Mouse (Mus musculus) liver, adult 2 months (tissue): Measurements from ENCODE around the gene Ldlrad3. TPM values are rescaled to one million over a fixed set of nuclear protein-coding genes. Genes with fewer than 3 reads are reported as not detected.

Experiments
- DNase-seq: peaks from one replicate; pipeline ENCODE4 v3.0.0-alpha.2; 2011; ENCODE audit warnings: low read depth, low spot score; ENCODE audit errors: extremely low read depth
- H3K27ac ChIP-seq: fragments of 200-500 bp; replicated peaks from 2 replicates; pipeline ENCODE4 v1.5.1; 2012; ENCODE audit warnings: low read depth, mild to moderate bottlenecking, control low read depth, inconsistent platforms, low read length; ENCODE audit not compliant: insufficient read depth
- H3K27me3 ChIP-seq: fragments of 200-500 bp; 2 replicates; pipeline ENCODE4 v1.6.1; 2012; ENCODE audit warnings: mild to moderate bottlenecking, moderate library complexity, low read length, inconsistent platforms; ENCODE audit not compliant: control insufficient read depth, insufficient read depth
- H3K36me3 ChIP-seq: fragments of 200-500 bp; 2 replicates; pipeline ENCODE4 v1.6.1; 2012; ENCODE audit warnings: low read length, inconsistent platforms; ENCODE audit not compliant: control insufficient read depth, insufficient read depth
- H3K4me1 ChIP-seq: fragments of 200-500 bp; 2 replicates; pipeline ENCODE4 v1.6.1; 2011; ENCODE audit warnings: low read length; ENCODE audit not compliant: control insufficient read depth, insufficient read depth
- H3K4me3 ChIP-seq: fragments of 200-500 bp; 2 replicates; pipeline ENCODE4 v1.5.1; 2011; ENCODE audit warnings: low read depth, mild to moderate bottlenecking, control low read depth, low read length, moderate library complexity; ENCODE audit not compliant: insufficient read depth
- H3K79me2 ChIP-seq: fragments of 200-500 bp; 2 replicates; pipeline ENCODE4 v1.6.1; 2012; ENCODE audit warnings: inconsistent platforms, mild to moderate bottlenecking, low read length, moderate library complexity; ENCODE audit not compliant: control insufficient read depth, insufficient read depth
- H3K9ac ChIP-seq: fragments of 200-500 bp; 2 replicates; pipeline ENCODE4 v1.6.1; 2012; ENCODE audit warnings: low read depth, mild to moderate bottlenecking, control low read depth, inconsistent platforms, low read length
- CTCF ChIP-seq: fragments of 200-500 bp; IDR thresholded peaks from 2 replicates; pipeline ENCODE4 v1.5.1; 2011; ENCODE audit warnings: low read depth, low read length, control low read depth
- POLR2A ChIP-seq: fragments of 200-500 bp; IDR thresholded peaks from 2 replicates; pipeline ENCODE4 v1.6.1; 2011; ENCODE audit warnings: low read length, control low read depth; ENCODE audit not compliant: insufficient read depth; ENCODE audit errors: extremely low read depth
- WGBS: fragments of 180-500 bp; shearing (Covaris S2); methylation state at CpG from one replicate; pipeline ENCODE4 v1.1.7; 2018; 5-methylcytosine and 5-hydroxymethylcytosine counted together
- polyA plus RNA-seq: library from polyadenylated mRNA; depleted of rRNA; stranded (reverse); fragments of >200 nt; gene quantifications from 2 replicates; pipeline ENCODE4 v1.2.3, GENCODE M21; 2012
- total RNA-seq: library from RNA; depleted of rRNA; stranded (reverse); fragments of >200 nt; gene quantifications from 2 replicates; pipeline ENCODE4 v1.2.3, GENCODE M21; 2014

Ldlrad3 gene
- total and polyA plus RNA-seq, 2 experiments = 2.8 to 4.5 TPM

GRCm38 (mm10) chr2:102011311-102011975 lies 174.7 kb downstream of the Ldlrad3 start:
- Histone ChIP-seq H3K79me2 (no peaks in the 10 kb centered on the region), H3K4me3 (no peak overlapping the region), H3K9ac (no peak overlapping the region), H3K36me3 (no peaks in the 10 kb centered on the region), H3K27ac (no peak overlapping the region), H3K4me1 (peaks cover 2% of the 10 kb centered on the region; the same call in 1 of the 2 replicates), H3K27me3 (no peaks in the 10 kb centered on the region)
- WGBS = 47% methylated on average over 6 of the region's 6 CpGs
- no peak for TF ChIP-seq CTCF
- no peak for DNase-seq

DNA sequence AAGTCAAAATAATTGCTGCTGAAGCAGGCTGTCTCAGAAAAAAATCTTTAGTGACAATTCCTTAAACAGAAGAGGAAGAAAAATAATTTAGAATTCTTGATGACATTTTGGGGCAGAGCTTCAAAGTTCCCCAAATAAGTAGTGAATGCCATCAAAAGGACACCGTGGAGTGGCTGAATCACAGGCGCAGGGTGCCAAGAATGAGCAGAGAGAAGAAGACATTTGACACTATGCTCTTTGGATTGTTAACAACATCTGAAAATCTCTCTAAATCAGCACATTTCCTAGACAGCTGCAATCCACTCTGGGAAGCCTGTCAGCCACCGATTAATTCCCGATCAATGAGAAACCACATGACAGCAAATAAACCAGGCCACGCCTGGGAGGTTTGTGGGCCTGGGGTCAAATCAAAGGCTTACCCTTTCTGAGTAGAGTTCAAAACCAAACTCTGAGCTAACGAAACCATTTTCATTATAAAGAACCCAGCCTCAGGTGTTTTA lies 176.4 kb downstream of the Ldlrad3 start:
- Histone ChIP-seq H3K27ac (no peak overlapping the region), H3K4me1 (peaks cover 2% of the 10 kb centered on the region; the same call in 1 of the 2 replicates), H3K36me3 (no peaks in the 10 kb centered on the region), H3K4me3 (no peak overlapping the region), H3K9ac (no peak overlapping the region), H3K79me2 (no peaks in the 10 kb centered on the region), H3K27me3 (no peaks in the 10 kb centered on the region)
- 19% methylated on average over 6 of the region's 6 CpGs for WGBS
- peak; percentile 95 for DNase-seq
- TF ChIP-seq CTCF (no peak), POLR2A (no peak)

DNA sequence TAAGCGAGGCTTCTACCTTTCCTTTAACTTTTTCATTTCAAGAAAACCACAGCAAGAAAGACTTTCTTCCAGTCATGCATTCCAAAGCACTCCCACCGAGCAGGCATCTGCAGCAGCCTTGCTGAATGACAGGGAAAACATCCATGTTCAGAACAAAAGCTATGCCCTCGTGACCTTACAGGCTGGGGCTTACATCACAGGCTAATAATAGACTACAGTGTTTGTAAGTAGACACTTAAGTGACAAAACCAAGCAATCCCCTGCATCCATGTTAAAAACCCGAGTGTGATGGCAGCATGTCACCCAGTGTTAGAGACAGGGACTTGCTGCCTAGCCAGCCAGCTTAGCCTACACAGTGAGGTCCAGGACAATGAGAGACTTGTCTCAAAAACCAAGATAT lies 180.0 kb downstream of the Ldlrad3 start:
- DNase-seq = no peak
- TF ChIP-seq CTCF (no peak), POLR2A (no peak)
- Histone ChIP-seq H3K79me2 (no peaks in the 10 kb centered on the region), H3K4me1 (peaks cover 2% of the 10 kb centered on the region; the same call in 1 of the 2 replicates), H3K9ac (no peak overlapping the region), H3K27me3 (no peaks in the 10 kb centered on the region), H3K27ac (no peak overlapping the region), H3K36me3 (no peaks in the 10 kb centered on the region), H3K4me3 (no peak overlapping the region)
- WGBS = 66% methylated on average over 4 of the region's 4 CpGs

- no peaks in the 10 kb centered on the region for H3K27me3 ChIP-seq
- TF ChIP-seq POLR2A (no peak), CTCF (no peak)
- H3K4me1 ChIP-seq = peaks cover 2% of the 10 kb centered on the region; the same call in 1 of the 2 replicates
- no peaks in the 10 kb centered on the region for H3K36me3 ChIP-seq
- no peak overlapping the region for H3K4me3 ChIP-seq
- WGBS = 82% methylated on average over 8 of the region's 8 CpGs
- H3K9ac ChIP-seq = no peak overlapping the region
- no peak for DNase-seq
- no peaks in the 10 kb centered on the region for H3K79me2 ChIP-seq
- H3K27ac ChIP-seq = no peak overlapping the region
Observed at GRCm38 (mm10) chr2:102005377-102006007, 180.7 kb downstream of the Ldlrad3 start.

- no peak overlapping the region for H3K9ac ChIP-seq
- DNase-seq = no peak
- 95% methylated on average over 7 of the region's 7 CpGs for WGBS
- H3K27me3 ChIP-seq = no peaks in the 10 kb centered on the region
- H3K27ac ChIP-seq = no peak overlapping the region
- H3K36me3 ChIP-seq = no peaks in the 10 kb centered on the region
- no peaks in the 10 kb centered on the region for H3K4me1 ChIP-seq
- no peak for TF ChIP-seq CTCF
- no peak for TF ChIP-seq POLR2A
- H3K4me3 ChIP-seq = no peak overlapping the region
- H3K79me2 ChIP-seq = no peaks in the 10 kb centered on the region
Observed at GRCm38 (mm10) chr2:102003776-102004264, 182.4 kb downstream of the Ldlrad3 start.
